9 mouse cellular contexts compared by ENCODE assay signal in the genomic region with DNA sequence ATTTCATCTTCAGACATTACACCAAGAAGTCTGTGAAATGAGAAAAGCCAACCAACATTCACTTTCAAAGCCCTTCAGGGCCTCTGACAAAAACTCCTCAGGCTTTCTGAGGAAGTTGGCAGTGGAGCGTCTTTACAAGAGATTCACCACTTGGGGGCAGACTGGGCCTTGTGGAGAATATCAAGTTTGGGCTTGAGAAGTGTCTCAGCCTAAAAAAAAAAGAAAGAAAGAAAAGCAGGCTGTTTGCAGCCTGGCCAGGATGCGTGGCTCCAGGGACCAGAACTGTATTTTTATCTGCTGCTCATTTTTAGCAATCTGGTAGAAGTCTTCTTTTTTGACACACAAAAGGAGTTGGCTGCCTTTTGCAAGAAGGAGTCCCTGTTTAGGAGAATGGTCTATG.
DNase-seq lines count a peak whose midpoint lies in the region; ATAC-seq and TF ChIP-seq lines count a peak whose summit lies in the region.
"Had no signal": no experiment of that assay in that cellular context is flagged by ENCODE, and none has a peak within 500 bp of the region (broad histone marks: within the 10 kb centered on the region; RNA-seq: fewer than 3 reads in every experiment).

No protein-coding gene starts in this region.

- H3K9me3 ChIP-seq in hindbrain, embryonic 10.5 days = peaks cover 12% of the 10 kb centered on the region
- H3K9me3 ChIP-seq in hindbrain, embryonic 13.5 days = peaks cover 10% of the 10 kb centered on the region
- H3K9me3 ChIP-seq in midbrain, postnatal 0 days (ENCODE audit: low read length) = no peaks in the 10 kb centered on the region

- no peak overlapping the region for H3K4me3 ChIP-seq in hindbrain, embryonic 10.5 days
- no peak overlapping the region for H3K4me3 ChIP-seq in hindbrain, embryonic 13.5 days
- no peak overlapping the region for H3K4me3 ChIP-seq in midbrain, postnatal 0 days (ENCODE audit: low read depth, low read length)
- H3K4me3 ChIP-seq: limb, embryonic 15.5 days had no signal

- no peak overlapping the region for H3K27ac ChIP-seq in hindbrain, embryonic 10.5 days
- H3K27ac ChIP-seq in hindbrain, embryonic 13.5 days = no peak overlapping the region
- no peak overlapping the region for H3K27ac ChIP-seq in midbrain, postnatal 0 days (ENCODE audit: low read depth, low read length)
- H3K27ac ChIP-seq: limb, embryonic 15.5 days had no signal

- 6% methylated on average over 2 of the region's 2 CpGs for WGBS in hindbrain, embryonic 10.5 days
- WGBS in hindbrain, embryonic 13.5 days = 7% methylated on average over 2 of the region's 2 CpGs
- WGBS in midbrain, postnatal 0 days = 0% methylated on average over 2 of the region's 2 CpGs

- no peaks in the 10 kb centered on the region for H3K27me3 ChIP-seq in hindbrain, embryonic 10.5 days (ENCODE audit: insufficient read depth, poor library complexity, severe bottlenecking)
- peaks cover 2% of the 10 kb centered on the region; the same call in 1 of the 2 replicates for H3K27me3 ChIP-seq in hindbrain, embryonic 13.5 days
- H3K27me3 ChIP-seq in midbrain, postnatal 0 days (ENCODE audit: insufficient read depth, low read length) = no peaks in the 10 kb centered on the region

- peak; percentile 63 for DNase-seq in hindbrain, embryonic 10.5 days (ENCODE audit: low spot score)
- DNase-seq in ZHBTc4 (ENCODE audit: low read depth, low spot score) = peak; percentile 76
- peak; percentile 81 for DNase-seq in embryo, embryonic 10 days (ENCODE audit: low spot score)
- peak; percentile 42 to 67 for DNase-seq in layer of hippocampus, postnatal 25 days (ENCODE audit: extremely low spot score in 1 of 2, low spot score in 1 of 2)
- DNase-seq in midbrain, postnatal 0 days (ENCODE audit: low spot score) = peak; percentile 94
- peak; percentile 31 for DNase-seq in testis, postnatal 14 days (ENCODE audit: low spot score)

- H3K4me2 ChIP-seq in hindbrain, embryonic 13.5 days = no peak overlapping the region
- H3K4me2 ChIP-seq in midbrain, postnatal 0 days (ENCODE audit: low read depth, low read length, poor library complexity, severe bottlenecking) = no peak overlapping the region
- H3K4me2 ChIP-seq: limb, embryonic 15.5 days had no signal

- no peaks in the 10 kb centered on the region for H3K36me3 ChIP-seq in hindbrain, embryonic 10.5 days
- H3K36me3 ChIP-seq in hindbrain, embryonic 13.5 days = no peaks in the 10 kb centered on the region
- H3K36me3 ChIP-seq in midbrain, postnatal 0 days (ENCODE audit: insufficient read depth, low read length) = no peaks in the 10 kb centered on the region
- H3K36me3 ChIP-seq: limb, embryonic 15.5 days had no signal

- ATAC-seq in hindbrain, embryonic 13.5 days (ENCODE audit: low FRiP score) = no peak
- ATAC-seq in granulocyte monocyte progenitor cell, adult 5-6 weeks (replicated peaks; ENCODE audit: poor library complexity, severe bottlenecking) = 0 out of 2 replicates have a peak, but pooled peaks have one; percentile 52
- ATAC-seq in midbrain, postnatal 0 days (ENCODE audit: low FRiP score) = no peak

- peak; percentile 91 for TF ChIP-seq CTCF in midbrain, postnatal 0 days (IDR thresholded peaks at IDR 0.05)

- H3K4me1 ChIP-seq in hindbrain, embryonic 10.5 days (replicated peaks) = no peaks in the 10 kb centered on the region; the same call in 1 of the 2 replicates
- peaks cover 4% of the 10 kb centered on the region; the same call in 1 of the 2 replicates for H3K4me1 ChIP-seq in hindbrain, embryonic 13.5 days (replicated peaks)
- 0 out of 2 replicates have a peak, but pooled peaks cover 4% of the 10 kb centered on the region for H3K4me1 ChIP-seq in midbrain, postnatal 0 days (ENCODE audit: insufficient read depth, low read length)

- no peak overlapping the region for H3K9ac ChIP-seq in hindbrain, embryonic 13.5 days
- H3K9ac ChIP-seq in midbrain, postnatal 0 days (replicated peaks; ENCODE audit: low read length, poor library complexity, severe bottlenecking) = no peak overlapping the region
- H3K9ac ChIP-seq: limb, embryonic 15.5 days had no signal

Comparison
In these comparisons a context has a peak if more than half of its experiments do, and no peak if none do; other contexts are left out.
1. DNase-seq: peak in every context shown above with its lines; median percentile 94 in midbrain, postnatal 0 days; 81 in embryo, embryonic 10 days; 76 in ZHBTc4; 63 in hindbrain, embryonic 10.5 days; 54 in layer of hippocampus, postnatal 25 days; 31 in testis, postnatal 14 days.